Mouse (Mus musculus): ENCODE data around the gene Atpaf2. TPM values are rescaled to one million over a fixed set of nuclear protein-coding genes. Genes with fewer than 3 reads are reported as not detected.
"Not testable (repeated sequence)": the region's sequence is repeated elsewhere in the genome, so short reads cannot be mapped to it uniquely, and the experiment has no call there.

Atpaf2 gene
- total RNA-seq (2014; fragmentation: Nextera tagmentation): 26.8 and 31.7 TPM in 2 replicates
- total RNA-seq (2017): 49.5 and 52.1 TPM in 2 replicates

DNA sequence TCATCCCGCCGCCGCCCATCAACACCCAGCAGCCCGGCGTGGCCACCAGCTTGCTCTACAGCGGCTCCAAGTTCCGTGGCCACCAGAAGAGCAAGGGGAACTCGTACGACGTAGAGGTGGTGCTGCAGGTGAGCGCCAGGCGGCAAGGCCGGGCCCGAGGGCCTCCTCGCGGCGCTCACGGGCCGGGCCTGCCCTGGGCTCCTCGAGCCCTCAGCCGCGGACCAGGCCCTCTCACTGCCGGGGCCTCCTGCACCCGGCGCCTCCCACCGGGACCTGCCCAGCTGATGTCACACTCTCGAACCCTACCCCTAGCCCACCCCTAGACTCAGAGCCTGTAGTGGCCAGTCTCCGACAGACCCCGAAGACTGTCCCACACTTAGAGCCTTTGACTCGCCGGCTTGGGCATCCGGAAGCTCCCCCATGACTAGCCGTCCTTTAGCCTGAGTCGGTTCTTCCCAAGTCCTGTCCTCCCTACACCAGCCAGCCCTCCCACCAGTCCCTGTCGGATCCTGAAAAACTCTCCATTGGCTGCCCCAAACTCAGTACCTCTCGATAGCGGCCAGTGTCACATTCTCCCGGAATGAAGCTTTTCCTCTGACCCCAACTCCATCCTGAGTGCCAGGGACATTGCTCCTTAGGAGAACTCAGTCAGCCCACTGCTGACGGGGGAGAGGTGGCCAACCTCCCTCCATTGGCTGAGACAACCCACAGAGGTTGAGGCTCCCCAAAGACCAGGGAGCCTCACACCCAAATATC, at the start of gene Atpaf2:
TSS of gene Atpaf2 (minus strand) at position 741 of the 756 bp plus-strand sequence.
- peak; percentile 2; the same call in 1 of the 2 replicates for ATAC-seq (replicated peaks; ENCODE audit: poor library complexity, severe bottlenecking)

DNA sequence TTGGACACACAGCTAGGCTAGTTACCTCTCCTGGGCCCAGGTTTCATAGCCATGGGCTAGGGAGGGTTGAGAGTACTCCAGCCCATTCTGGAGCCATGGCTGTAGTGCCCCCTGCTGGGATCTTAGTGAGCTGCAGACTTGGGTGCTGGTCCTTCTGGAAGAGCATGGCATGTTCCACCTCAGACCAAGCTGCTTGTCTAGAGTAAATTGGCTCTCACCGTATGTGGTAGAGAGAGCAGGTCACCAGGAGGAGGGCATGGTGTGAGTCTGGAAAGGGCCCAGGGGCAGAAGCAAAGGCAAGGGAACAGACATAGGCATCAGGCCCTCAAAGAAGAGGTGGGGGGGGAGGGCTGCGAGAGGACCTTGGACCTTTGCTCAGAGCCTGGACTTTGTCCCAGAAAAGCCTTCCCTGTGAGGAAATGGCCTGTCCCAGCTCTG, 47.7 kb upstream of the Atpaf2 start:
- ATAC-seq (replicated peaks; ENCODE audit: poor library complexity, severe bottlenecking): peak; percentile 73; the same call in 1 of the 2 replicates

DNA sequence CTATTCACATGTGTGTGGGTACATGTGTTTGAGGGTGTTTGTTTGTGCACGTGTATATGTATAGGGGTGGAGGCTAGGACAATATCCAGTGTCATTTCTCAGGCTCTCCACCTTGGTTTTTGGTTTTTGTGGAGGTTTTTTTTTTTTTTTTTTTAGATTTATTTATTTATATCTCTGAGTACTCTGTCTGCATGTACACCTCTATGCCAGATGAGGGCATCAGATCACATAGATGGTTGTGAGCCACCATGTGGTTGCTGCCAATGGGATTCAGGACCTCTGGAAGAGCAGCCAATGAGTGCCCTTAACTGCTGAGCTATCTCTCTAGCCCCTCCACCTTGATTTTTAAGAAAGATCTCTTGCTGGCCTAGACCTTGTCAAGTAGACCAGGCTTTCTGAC, 39.7 kb upstream of the Atpaf2 start:
- no peak for ATAC-seq (replicated peaks; ENCODE audit: poor library complexity, severe bottlenecking)

- peak; percentile 15; the same call in 1 of the 2 replicates for ATAC-seq (replicated peaks; ENCODE audit: poor library complexity, severe bottlenecking)
These were observed 36.5 kb upstream of the Atpaf2 start for GRCm38 (mm10) chr11:60454745-60455087.

GRCm38 (mm10) chr11:60454080-60454744, 36.0 kb upstream of the Atpaf2 start, which contains the start of gene Drg2:
Drg2 (plus strand) TSS chr11:60454591.
- peak; percentile 100 for ATAC-seq (replicated peaks; ENCODE audit: poor library complexity, severe bottlenecking)

DNA sequence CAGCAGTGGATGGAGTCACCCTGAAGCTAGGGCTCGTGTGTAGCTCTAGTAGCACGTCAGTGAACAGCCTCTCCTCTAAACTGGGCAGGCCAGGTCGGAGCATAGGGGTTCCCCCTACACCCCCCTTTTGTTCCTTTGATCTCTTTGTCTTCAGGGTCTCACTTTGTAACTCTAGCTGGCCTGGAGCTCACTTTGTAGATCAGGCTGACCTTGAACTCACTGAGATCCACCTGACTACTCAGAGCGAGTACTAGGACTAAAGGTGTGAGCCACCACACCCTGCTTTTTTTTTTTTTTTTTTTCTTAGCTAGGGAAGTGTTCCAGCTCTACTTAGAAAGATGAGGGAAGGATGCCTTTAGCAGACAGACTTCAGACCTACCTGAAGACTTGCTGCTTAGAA, 25.8 kb upstream of the Atpaf2 start:
- no peak for ATAC-seq (replicated peaks; ENCODE audit: poor library complexity, severe bottlenecking)

DNA sequence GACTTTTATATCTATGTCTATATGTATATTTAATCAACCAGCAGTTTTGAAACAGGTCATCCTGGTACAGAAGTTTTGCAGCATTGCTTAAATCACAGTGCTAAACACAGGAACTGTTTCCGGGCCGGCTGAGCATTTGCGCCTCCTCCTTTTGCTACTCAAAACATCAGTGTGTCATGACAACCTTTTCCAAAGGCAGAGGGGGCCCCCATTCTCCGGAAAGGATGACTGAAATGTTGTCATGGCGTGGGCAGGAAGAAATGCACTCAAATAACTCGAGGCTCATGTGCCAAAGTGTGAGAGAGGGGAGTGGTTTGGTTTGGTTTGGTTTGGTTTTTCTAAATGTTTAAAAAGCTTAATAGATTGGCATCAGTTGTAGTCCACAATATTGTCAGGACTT, 24.6 kb upstream of the Atpaf2 start:
- no peak for ATAC-seq (replicated peaks; ENCODE audit: poor library complexity, severe bottlenecking)

DNA sequence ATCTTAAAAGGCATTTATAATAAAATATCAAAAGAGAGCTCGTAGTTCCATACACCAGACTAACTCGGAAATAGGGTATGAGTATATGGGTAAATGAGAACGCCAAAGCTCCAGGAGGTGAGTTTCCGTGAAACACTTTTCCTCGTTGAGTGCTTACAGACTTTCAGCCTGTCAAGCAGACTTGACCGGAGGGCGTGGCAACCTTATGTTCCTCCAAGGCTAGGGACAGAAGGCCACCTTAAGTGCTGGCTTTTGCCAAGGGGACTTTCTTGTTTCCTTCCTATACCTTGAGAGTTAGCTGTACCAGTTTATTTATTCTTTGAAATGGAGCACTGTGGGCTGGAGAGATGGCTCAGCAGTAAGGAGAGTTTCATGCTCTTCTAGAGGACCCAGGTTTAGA, 21.9 kb upstream of the Atpaf2 start:
- ATAC-seq (replicated peaks; ENCODE audit: poor library complexity, severe bottlenecking): no peak

GRCm38 (mm10) chr11:60439621-60440020, 21.4 kb upstream of the Atpaf2 start:
- ATAC-seq (replicated peaks; ENCODE audit: poor library complexity, severe bottlenecking): not testable (repeated sequence)

DNA sequence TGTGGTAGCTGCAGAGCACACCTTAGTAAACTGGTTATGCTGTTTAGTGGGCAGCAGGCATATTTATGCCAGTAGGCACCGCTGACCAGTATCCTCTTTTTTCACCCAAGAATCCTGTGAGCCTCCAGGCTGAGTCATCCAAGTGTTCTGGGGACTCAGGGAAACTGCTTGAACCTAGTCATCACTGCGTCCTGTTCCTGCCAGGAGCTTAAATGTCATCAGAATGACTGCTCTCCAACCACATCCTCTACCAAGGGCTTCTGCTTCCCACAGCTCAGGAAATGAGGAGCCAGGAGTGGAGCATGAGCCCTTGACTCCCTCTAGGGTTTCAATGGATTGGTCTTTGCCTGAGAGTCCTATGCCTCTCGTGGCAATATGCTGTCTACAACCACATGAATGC, 18.4 kb upstream of the Atpaf2 start:
- ATAC-seq (replicated peaks; ENCODE audit: poor library complexity, severe bottlenecking): no peak

- ATAC-seq (replicated peaks; ENCODE audit: poor library complexity, severe bottlenecking): no peak
These were observed 16.9 kb upstream of the Atpaf2 start for GRCm38 (mm10) chr11:60435133-60435532.

GRCm38 (mm10) chr11:60433501-60433900, 15.2 kb upstream of the Atpaf2 start:
- ATAC-seq (replicated peaks; ENCODE audit: poor library complexity, severe bottlenecking): no peak

GRCm38 (mm10) chr11:60427628-60428027, 9.4 kb upstream of the Atpaf2 start:
- no peak for ATAC-seq (replicated peaks; ENCODE audit: poor library complexity, severe bottlenecking)

- ATAC-seq (replicated peaks; ENCODE audit: poor library complexity, severe bottlenecking): no peak
These were observed 8.2 kb upstream of the Atpaf2 start for GRCm38 (mm10) chr11:60426417-60426816.

GRCm38 (mm10) chr11:60423006-60423405, 4.7 kb upstream of the Atpaf2 start:
- ATAC-seq (replicated peaks; ENCODE audit: poor library complexity, severe bottlenecking): no peak

DNA sequence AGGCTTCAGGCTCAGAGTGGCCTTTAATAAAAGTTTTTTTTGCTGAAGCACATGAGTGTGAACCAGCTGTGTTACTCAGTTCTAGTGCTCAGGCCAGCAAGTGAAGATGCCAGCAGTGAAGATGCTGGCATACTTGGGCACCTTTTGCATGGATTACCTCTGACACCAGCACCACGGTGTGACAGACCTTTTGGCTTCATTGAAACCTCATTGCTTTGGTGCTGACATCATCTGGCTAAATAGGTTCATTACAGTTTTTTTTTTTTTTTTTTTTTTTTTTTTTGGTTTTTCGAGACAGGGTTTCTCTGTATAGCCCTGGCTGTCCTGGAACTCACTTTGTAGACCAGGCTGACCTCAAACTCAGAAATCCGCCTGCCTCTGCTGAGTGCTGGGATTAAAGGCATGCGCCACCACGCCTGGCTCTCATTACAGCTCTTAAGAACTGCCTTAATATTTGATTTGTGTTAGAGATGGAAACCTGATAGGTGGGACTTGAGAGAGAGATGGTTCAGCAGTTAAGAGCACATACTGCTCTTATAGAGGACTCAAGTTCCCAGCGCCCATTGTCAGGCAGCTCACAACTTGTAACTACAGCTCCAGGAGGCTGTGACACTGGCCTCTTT, 3.9 kb upstream of the Atpaf2 start:
- no peak for ATAC-seq (replicated peaks; ENCODE audit: poor library complexity, severe bottlenecking)

DNA sequence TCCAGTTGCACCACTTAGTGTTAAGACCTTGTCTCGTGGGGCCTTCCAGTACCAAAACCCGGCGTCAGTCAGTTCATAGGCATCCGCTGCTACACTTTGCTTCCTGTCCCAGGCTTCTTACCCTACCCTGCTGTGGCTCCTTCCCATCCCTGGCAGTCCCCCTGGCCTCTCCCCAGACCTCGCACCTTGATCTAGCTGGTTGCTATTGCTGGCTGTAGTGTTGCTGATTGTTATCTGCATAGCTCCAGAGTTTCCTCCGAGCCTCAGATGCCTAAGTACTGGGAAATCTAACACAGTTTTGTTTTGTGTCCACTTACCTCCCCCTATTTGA, 181 bp upstream of the Atpaf2 start:
- ATAC-seq (replicated peaks; ENCODE audit: poor library complexity, severe bottlenecking): no peak

DNA sequence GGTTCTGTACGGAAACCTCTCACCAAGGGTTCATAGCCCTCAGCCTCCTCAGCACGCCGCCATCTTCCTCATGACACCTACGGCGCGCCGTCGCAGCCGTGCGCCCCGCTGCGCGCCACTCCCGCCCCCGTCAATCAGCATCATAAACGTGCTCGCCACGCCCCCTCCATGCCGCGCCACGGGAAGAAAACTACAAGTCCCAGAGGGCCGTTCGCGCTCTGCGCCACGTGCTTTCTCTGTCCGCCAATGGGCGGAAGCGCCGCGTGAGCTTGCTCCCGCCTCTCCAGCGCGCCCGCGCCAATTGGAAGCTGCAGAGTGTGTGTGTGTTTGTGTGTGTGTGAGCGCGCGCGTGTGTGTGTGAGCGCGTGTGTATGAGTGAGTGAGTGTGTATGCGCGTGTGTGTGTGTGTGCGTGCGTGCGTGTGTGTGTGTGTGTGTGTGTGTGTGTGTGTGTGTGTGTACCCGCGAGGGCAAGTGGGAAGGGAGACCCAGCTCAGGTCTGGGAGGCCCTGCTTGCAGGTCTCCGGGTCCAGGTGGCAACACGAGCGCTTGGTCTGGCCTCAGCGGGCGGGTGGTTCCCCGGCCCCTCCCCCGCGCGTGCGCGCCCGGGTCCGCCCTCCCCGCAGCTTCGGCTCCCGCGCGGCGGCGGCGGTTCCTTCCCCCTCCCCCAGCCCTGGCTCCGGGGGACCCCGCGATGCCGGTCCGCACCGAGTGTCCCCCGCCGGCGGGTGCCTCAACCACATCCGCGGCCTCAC, 1.1 kb downstream of the Atpaf2 start, which contains the start of gene Gid4:
TSS of gene Gid4 (plus strand) at position 183 of the 754 bp plus-strand sequence.
- ATAC-seq (replicated peaks; ENCODE audit: poor library complexity, severe bottlenecking): peak; percentile 90

GRCm38 (mm10) chr11:60416590-60416962, 1.7 kb downstream of the Atpaf2 start:
- peak; percentile 12 for ATAC-seq (replicated peaks; ENCODE audit: poor library complexity, severe bottlenecking)

DNA sequence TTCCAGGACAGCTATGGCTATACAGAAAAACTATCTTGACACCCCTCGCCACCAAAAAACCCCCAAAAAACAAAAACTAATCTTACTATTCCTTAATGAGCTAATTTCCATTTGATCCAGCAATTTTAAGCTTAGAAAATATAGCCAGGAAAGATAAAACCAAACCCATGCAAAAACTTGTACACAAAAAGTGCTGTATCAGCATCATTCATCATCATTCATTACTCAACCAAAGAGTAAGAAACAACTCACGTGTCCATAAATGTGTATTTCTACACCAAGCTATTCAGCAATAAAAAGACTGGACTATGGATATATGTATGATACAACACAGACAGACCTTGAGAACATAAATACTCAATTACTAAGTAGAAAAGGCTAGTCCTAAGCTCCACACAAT, 5.3 kb downstream of the Atpaf2 start:
- no peak for ATAC-seq (replicated peaks; ENCODE audit: poor library complexity, severe bottlenecking)

- no peak; the same call in 1 of the 2 replicates for ATAC-seq (replicated peaks; ENCODE audit: poor library complexity, severe bottlenecking)
These were observed 6.1 kb downstream of the Atpaf2 start for GRCm38 (mm10) chr11:60412173-60412572.

Data from granulocyte monocyte progenitor cell, adult 5-6 weeks (primary cell).